Mouse (Mus musculus) lung, postnatal 10 days (tissue): ENCODE data around the gene Zdhhc24.

Experiments
- DNase-seq: peaks from one replicate; pipeline ENCODE4 v3.0.0; 2021

Gene Zdhhc24

GRCm38 (mm10) chr19:4879324-4879703 is 846 bp downstream of the Zdhhc24 start:
- DNase-seq = no peak

- DNase-seq = no peak
Observed at GRCm38 (mm10) chr19:4883961-4884360, 5.5 kb downstream of the Zdhhc24 start.

- no peak for DNase-seq
Observed at GRCm38 (mm10) chr19:4889791-4890190, 11.3 kb downstream of the Zdhhc24 start.

GRCm38 (mm10) chr19:4891798-4892197 is 13.3 kb downstream of the Zdhhc24 start:
- DNase-seq = no peak

- DNase-seq = no peak
Observed at GRCm38 (mm10) chr19:4896780-4897520, 18.5 kb downstream of the Zdhhc24 start.

GRCm38 (mm10) chr19:4898972-4899371 is 20.5 kb downstream of the Zdhhc24 start:
- no peak for DNase-seq

- DNase-seq = no peak
Observed at GRCm38 (mm10) chr19:4899888-4900287, 21.4 kb downstream of the Zdhhc24 start.

- DNase-seq = peak; percentile 88
Observed at GRCm38 (mm10) chr19:4905979-4906794, 27.7 kb downstream of the Zdhhc24 start, which contains the start of gene Bbs1. Gene Bbs1, minus strand, starts transcription at chr19:4906628.

GRCm38 (mm10) chr19:4908107-4908506 is 29.6 kb downstream of the Zdhhc24 start:
- DNase-seq = peak; percentile 32

GRCm38 (mm10) chr19:4909376-4909775 is 30.9 kb downstream of the Zdhhc24 start:
- DNase-seq = no peak

GRCm38 (mm10) chr19:4915924-4916603 is 37.6 kb downstream of the Zdhhc24 start:
- no peak for DNase-seq

GRCm38 (mm10) chr19:4916827-4917226 is 38.4 kb downstream of the Zdhhc24 start:
- DNase-seq = no peak

- no peak for DNase-seq
Observed at GRCm38 (mm10) chr19:4919652-4920051, 41.2 kb downstream of the Zdhhc24 start.

- DNase-seq = no peak
Observed at GRCm38 (mm10) chr19:4925121-4925860, 46.8 kb downstream of the Zdhhc24 start.

- peak; percentile 100 for DNase-seq
Observed at GRCm38 (mm10) chr19:4927904-4928531, 49.5 kb downstream of the Zdhhc24 start, which contains the start of gene Dpp3. Gene Dpp3, minus strand, starts transcription at chr19:4928287.

- peak; percentile 32 for DNase-seq
Observed at GRCm38 (mm10) chr19:4928781-4929180, 50.3 kb downstream of the Zdhhc24 start.
